Mouse (Mus musculus): ENCODE data around the gene Kdr. TPM values are rescaled to one million over a fixed set of nuclear protein-coding genes. Genes with fewer than 3 reads are reported as not detected.

The Kdr gene
- 100 to 1,000 TPM in 1 of 2 experiments, 10 to 100 TPM in 1; 65.4 to 116 TPM for total RNA-seq (2021)
- long read RNA-seq, experiment 1, full-length matches to known transcripts, result 3 of 16 reads
- long read RNA-seq, experiment 1, partial matches to known transcripts, result 12 of 16 reads
- long read RNA-seq, experiment 1, other reads (novel, unspliced or antisense), result 1 of 16 reads
- long read RNA-seq, experiment 2, full-length matches to known transcripts, result 5 of 9 reads
- long read RNA-seq, experiment 2, partial matches to known transcripts, result 4 of 9 reads
- long read RNA-seq, experiment 2, other reads (novel, unspliced or antisense), result 0 of 9 reads

DNA sequence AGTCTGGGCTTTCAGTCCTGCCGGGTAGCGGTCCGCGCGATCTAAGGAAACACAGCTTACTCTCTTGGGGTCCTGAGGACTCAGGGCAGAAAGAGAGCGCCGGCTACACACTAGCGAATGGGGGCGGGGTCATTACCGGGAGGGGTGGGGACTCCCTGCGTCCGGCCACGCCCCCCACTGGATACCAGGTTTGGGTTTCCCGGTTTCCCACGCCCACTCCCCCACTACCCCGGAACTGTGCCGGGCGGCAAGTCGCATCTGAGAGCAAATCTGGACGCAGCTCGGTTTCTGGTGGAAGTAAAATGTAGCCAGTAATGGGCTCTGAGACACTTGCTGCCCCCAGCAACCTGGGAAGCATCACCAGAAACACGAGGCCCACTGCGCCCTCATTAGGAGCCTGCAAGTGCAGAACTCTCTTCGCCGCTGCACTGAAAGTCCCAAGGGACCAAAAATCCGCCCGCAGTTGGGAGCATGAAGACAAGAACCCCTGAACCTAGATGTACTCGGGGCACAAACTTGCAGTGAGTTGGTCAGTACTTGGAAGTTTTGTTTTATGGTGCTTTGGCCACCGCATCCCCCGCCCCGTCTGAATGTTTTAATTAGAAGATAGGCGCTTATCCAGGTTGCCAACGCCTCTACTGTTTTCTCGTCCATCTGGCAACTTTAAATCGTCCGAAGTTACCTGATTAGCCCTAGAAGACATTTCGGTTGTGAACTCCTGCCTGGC is at the start of gene Kdr:
TSS of gene Kdr (minus strand) at position 85 of the 727 bp plus-strand sequence.
- peak; percentile 74 to 87 for DNase-seq

GRCm38 (mm10) chr5:76026805-76027204 is 48.5 kb upstream of the Kdr start:
- DNase-seq, result no peak

GRCm38 (mm10) chr5:76025996-76026665 is 47.9 kb upstream of the Kdr start:
- DNase-seq, result peak; percentile 47 to 50

- DNase-seq, result no peak
Observed at GRCm38 (mm10) chr5:76023011-76023773, 44.9 kb upstream of the Kdr start.

DNA sequence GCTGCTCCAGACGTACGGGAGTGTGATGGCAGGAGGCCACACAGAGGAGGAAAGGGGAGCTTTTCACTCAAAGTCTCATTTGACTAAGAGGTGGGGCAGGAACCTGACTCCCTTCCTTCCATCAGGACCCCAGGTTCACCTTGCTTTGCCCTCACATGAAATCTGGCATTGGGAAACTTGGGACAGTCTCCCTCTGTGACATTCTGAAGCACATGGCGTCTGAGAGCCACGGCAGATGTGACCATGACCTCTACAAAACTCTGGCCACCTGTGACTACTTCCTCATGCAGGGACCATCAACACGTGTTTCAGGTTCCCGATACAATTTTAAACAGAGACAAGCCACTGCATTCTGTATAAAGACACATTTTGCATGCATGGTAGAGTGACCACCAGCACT is 44.2 kb upstream of the Kdr start:
- no peak for DNase-seq

DNA sequence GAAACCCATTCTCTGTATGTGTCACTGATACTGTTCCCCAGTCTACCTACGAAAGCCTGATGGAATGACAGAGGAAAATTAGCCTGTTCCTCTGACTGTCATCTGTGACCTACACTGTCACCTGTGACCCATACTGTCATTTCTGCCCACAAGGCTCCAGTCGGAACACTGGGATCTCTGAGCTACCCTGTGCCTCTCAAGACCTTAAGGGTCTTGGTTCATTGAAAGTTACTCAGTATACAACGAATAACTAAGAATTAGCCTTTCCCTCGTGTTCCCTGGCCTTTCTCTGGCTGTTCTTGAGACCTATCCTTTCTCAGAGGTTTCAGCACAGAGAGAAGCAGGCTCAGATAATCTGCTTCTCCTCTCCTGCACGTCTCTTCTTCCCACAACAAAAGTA is 40.1 kb upstream of the Kdr start:
- DNase-seq, result no peak

GRCm38 (mm10) chr5:76016086-76016485 is 37.8 kb upstream of the Kdr start:
- peak; percentile 57 to 58 for DNase-seq

DNA sequence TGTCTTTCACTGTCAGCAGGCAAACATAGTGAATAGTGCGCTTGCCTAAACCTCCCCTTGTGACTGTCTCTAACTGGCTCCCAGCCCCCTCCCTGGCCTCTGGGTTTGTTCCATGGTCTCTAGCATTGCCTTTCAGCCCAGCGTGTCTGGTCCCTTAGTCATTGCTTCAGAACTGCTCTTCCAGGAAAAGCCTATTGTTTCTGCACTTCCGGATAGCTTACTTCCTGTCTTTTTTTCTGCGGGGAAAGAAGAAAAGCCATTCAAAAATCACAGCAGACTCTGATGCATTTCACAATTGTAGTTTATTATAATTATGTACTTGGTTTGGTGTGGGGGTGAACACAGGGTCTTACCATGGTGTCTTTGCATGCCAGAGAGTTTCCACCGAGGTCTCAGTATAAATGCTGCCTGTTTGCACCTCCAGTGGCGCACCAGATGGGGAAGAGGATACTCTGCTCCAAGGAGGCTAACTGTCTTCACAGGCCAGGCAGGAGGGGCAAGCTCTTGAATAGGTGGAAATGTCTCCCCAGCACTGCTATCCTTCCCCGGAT is 35.7 kb upstream of the Kdr start:
- DNase-seq, result peak; percentile 37 to 54

GRCm38 (mm10) chr5:76006403-76006802 is 28.1 kb upstream of the Kdr start:
- no peak for DNase-seq

- no peak for DNase-seq
Observed at GRCm38 (mm10) chr5:75990212-75990611, 12.0 kb upstream of the Kdr start.

DNA sequence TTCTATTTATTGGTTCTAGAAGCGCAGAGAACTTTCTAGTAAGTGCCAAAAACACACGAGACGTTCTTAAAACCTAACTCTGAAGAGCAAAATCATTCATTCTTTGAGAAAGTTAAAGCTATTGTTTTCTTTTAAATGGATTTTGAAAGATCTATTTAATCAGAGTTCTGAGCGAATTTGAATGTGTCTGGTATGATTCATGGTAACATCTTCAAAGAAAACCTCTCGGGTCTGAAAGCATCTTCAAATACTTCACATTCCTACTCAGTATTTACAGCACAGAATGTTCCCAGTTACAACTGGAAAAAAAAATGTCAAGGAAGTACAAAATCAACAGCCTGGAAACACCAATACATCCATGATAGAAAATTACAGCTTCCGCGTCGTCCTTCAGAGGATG is 9.3 kb upstream of the Kdr start:
- DNase-seq, result no peak

DNA sequence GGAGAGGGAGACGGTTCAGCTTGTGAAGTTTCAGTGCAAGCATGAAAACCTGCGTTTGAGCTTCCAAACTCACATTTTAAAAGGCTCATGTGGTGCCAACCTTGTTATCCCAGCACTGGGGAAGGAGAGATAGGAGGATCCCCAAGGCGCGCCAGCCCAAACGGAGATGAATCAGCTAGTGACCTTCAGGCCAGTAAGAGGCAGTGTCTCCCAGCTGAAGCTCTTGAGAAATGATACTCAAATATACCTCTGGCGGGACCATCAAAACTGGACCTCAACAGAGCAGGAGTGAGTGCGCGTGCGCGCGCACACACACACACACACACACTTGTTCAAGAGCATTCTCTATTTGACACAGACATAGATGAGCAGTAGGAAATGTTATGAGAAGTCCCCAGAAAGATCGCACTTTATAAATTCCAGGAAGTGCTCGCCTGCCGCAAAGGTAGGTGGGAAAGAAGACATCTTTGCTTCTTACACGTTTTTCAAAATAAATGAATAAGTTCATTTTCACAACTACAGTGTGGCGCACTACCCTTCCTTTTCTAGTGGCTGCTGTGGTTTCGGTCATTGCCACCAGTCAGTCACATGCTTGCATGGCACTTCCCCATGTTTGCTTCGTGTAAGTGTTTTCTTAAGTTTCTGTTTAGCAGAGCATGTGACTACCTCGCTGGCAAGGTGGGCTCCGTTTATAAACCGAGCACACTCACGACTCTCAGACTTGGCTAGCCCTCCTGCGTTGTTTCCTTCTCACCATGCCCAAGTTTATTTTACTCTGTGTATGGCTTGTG is 2.5 kb upstream of the Kdr start:
- peak; percentile 68 to 69 for DNase-seq

GRCm38 (mm10) chr5:75979108-75979507 is 850 bp upstream of the Kdr start:
- DNase-seq, result no peak

- DNase-seq, result peak in 1 of 2 experiments; percentile 11
Observed at GRCm38 (mm10) chr5:75977441-75978373, 551 bp downstream of the Kdr start.

GRCm38 (mm10) chr5:75976696-75977095 is 1.6 kb downstream of the Kdr start:
- DNase-seq, result no peak

DNA sequence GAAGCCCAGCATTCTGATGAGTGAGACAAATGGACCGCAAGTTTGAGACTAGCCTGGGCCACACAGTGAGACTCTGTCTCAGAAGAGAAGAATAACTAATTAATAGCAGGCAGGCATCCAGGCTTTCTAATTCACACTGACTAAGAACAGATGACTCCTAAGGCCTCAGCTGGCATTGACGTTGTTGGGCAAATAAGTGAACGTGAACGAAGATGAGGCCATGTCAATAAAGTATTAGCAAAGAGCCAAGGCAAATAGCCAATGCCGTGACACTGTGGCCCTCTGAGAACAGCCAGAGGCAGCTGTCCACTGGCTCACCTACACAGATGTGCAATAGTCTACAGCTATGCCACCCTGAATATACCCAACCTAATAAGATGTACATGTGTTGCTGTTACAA is 2.9 kb downstream of the Kdr start:
- no peak for DNase-seq

DNA sequence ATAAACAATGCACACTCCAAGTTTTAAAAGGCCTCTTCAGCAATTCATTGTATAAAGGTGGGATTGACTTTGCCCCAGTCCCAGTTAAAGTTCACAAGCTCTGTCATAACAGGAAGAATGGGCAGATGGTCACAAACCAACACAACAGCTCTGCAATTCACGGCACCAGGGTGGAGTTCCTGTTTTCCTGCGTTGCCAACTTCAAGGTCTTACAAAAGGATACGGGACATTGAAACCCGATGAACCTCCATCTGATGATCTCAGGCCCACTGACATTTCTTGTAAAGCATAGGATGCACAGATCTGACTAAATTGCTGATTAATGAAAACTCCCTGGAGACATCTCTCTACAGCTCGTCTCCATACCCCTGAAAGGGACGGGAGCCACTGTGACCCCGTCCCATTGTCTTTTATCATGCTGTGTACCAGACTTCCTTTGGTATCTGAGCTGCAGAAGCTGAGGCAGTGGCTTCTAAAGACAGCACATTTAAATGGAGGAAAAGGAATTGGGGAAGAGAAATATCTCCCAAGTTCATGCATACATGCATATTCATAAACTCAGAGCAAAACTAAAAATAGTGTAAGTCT is 3.6 kb downstream of the Kdr start:
- no peak for DNase-seq

DNA sequence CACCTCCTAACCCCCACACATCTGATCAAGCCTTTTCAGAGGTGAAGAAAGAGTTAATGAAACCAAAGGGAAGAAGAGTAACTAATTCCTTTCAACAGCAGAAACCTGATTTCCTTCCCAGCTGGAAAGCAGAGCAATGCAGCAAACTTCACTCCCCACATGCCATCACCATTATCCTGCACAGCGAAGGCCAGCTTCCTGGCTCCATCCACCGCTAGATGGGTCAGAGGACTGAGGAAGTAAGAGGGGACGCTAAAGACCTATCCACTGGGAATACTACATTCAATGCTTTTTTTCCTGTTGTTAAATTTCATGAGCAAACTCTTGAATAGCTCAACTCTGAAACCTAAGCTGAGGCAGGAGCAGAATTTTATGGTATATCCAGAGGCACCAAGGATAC is 8.4 kb downstream of the Kdr start:
- no peak for DNase-seq

DNA sequence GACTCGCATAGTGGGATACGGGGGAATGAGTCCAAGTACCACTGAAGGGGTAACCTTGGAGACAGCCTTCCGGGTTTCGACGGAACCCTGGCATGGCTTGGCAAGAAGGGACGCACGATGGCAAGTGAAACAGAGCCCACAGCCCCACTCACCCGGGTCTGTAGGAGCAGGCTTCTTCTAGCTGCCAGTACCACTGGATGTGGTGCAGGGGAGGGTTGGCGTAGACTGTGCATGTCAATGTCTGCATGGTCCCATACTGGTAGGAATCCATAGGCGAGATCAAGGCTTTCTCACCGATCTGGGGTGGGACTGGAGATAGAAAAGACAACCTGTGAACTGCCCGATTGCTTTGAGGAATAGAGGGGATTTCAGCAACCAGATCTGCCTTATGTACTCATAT is 15.7 kb downstream of the Kdr start:
- no peak for DNase-seq
